Mouse (Mus musculus): ENCODE results near the gene Osbpl9. TPM values are rescaled to one million over a fixed set of nuclear protein-coding genes. Genes with fewer than 3 reads are reported as not detected.

Gene Osbpl9
- polyA plus RNA-seq, 1 experiment from 2014 or later: 60.0 TPM

GRCm38 (mm10) chr4:109122830-109123555 is 79.1 kb downstream of the Osbpl9 start:
- Histone ChIP-seq H3K27me3 (ENCODE audit: insufficient read depth, low read length) (no peaks in the 10 kb centered on the region), H3K27ac (ENCODE audit: low read depth) (no peak overlapping the region), H3K9ac (no peak overlapping the region), H3K4me1 (ENCODE audit: insufficient read depth) (peaks cover 4% of the 10 kb centered on the region; the same call in 1 of the 2 replicates), H3K4me2 (no peak overlapping the region), H3K9me3 (ENCODE audit: low read depth, low read length) (no peaks in the 10 kb centered on the region), H3K36me3 (ENCODE audit: insufficient read depth) (no peaks in the 10 kb centered on the region), H3K4me3 (ENCODE audit: low read depth, low read length) (no peak overlapping the region)
- no peak for ATAC-seq (ENCODE audit: insufficient read depth)
- WGBS: 57% methylated on average over 4 of the region's 4 CpGs
- DNase-seq: no peak
- no peak for TF ChIP-seq CTCF (IDR thresholded peaks at IDR 0.05; ENCODE audit: low read depth)

GRCm38 (mm10) chr4:109120735-109121134 is 81.3 kb downstream of the Osbpl9 start:
- Histone ChIP-seq H3K27me3 (ENCODE audit: insufficient read depth, low read length) (no peaks in the 10 kb centered on the region), H3K36me3 (ENCODE audit: insufficient read depth) (no peaks in the 10 kb centered on the region), H3K4me2 (no peak overlapping the region), H3K4me1 (ENCODE audit: insufficient read depth) (peaks cover 12% of the 10 kb centered on the region), H3K4me3 (ENCODE audit: low read depth, low read length) (no peak overlapping the region), H3K9ac (no peak overlapping the region), H3K27ac (ENCODE audit: low read depth) (no peak overlapping the region), H3K9me3 (ENCODE audit: low read depth, low read length) (no peaks in the 10 kb centered on the region)
- ATAC-seq (ENCODE audit: insufficient read depth) (no peak), DNase-seq (no peak)
- no peak for TF ChIP-seq CTCF (IDR thresholded peaks at IDR 0.05; ENCODE audit: low read depth)
- WGBS: 74% methylated on average over 6 of the region's 6 CpGs

- H3K9ac ChIP-seq: no peak overlapping the region
- peaks cover 12% of the 10 kb centered on the region for H3K4me1 ChIP-seq (ENCODE audit: insufficient read depth)
- DNase-seq (no peak), ATAC-seq (ENCODE audit: insufficient read depth) (no peak)
- WGBS: 75% methylated on average over 5 of the region's 5 CpGs
- H3K36me3 ChIP-seq (ENCODE audit: insufficient read depth): no peaks in the 10 kb centered on the region
- H3K27ac ChIP-seq (ENCODE audit: low read depth): no peak overlapping the region
- H3K4me3 ChIP-seq (ENCODE audit: low read depth, low read length): no peak overlapping the region
- no peak for TF ChIP-seq CTCF (IDR thresholded peaks at IDR 0.05; ENCODE audit: low read depth)
- no peaks in the 10 kb centered on the region for H3K27me3 ChIP-seq (ENCODE audit: insufficient read depth, low read length)
- H3K4me2 ChIP-seq: no peak overlapping the region
- H3K9me3 ChIP-seq (ENCODE audit: low read depth, low read length): no peaks in the 10 kb centered on the region
Measured at GRCm38 (mm10) chr4:109119641-109120125, 82.4 kb downstream of the Osbpl9 start.

DNA sequence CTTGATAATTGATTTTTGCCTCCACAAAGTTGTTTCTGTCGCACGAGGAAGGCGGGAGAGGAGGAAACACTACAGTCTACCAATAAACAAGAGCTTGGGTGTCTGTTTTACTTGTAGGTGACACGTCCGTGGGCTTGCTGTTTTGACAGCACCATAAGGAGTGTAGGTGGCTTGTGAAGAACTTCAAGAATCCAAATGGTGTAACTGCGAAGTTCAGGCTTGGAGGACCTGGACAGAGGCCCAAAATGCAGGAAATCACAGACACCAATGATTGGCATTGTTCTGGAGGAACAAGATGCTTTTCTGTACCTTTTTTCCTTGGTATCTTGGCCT is 83.8 kb downstream of the Osbpl9 start:
- Histone ChIP-seq H3K9ac (peak overlapping the region; percentile 62), H3K9me3 (ENCODE audit: low read depth, low read length) (no peaks in the 10 kb centered on the region), H3K27ac (ENCODE audit: low read depth) (peak overlapping the region; percentile 78), H3K4me1 (ENCODE audit: insufficient read depth) (peaks cover 12% of the 10 kb centered on the region), H3K36me3 (ENCODE audit: insufficient read depth) (no peaks in the 10 kb centered on the region), H3K27me3 (ENCODE audit: insufficient read depth, low read length) (no peaks in the 10 kb centered on the region), H3K4me3 (ENCODE audit: low read depth, low read length) (peak overlapping the region; percentile 50), H3K4me2 (peak overlapping the region; percentile 76)
- peak; percentile 35 for ATAC-seq (ENCODE audit: insufficient read depth)
- TF ChIP-seq CTCF (IDR thresholded peaks at IDR 0.05; ENCODE audit: low read depth): no peak
- DNase-seq: no peak
- WGBS: 3% methylated on average over 6 of the region's 6 CpGs

GRCm38 (mm10) chr4:109117596-109118326 is 84.3 kb downstream of the Osbpl9 start:
- under 1% methylated on average over 40 of the region's 46 CpGs for WGBS
- H3K36me3 ChIP-seq (ENCODE audit: insufficient read depth): no peaks in the 10 kb centered on the region
- peak overlapping the region; percentile 50 for H3K4me3 ChIP-seq (ENCODE audit: low read depth, low read length)
- H3K4me1 ChIP-seq (ENCODE audit: insufficient read depth): peaks cover 12% of the 10 kb centered on the region
- no peaks in the 10 kb centered on the region for H3K27me3 ChIP-seq (ENCODE audit: insufficient read depth, low read length)
- TF ChIP-seq CTCF (IDR thresholded peaks at IDR 0.05; ENCODE audit: low read depth): peak; percentile 32; the same call in 1 of the 2 replicates
- no peaks in the 10 kb centered on the region for H3K9me3 ChIP-seq (ENCODE audit: low read depth, low read length)
- H3K4me2 ChIP-seq: peak overlapping the region; percentile 76
- ATAC-seq (ENCODE audit: insufficient read depth): peak; percentile 99
- peak overlapping the region; percentile 78 for H3K27ac ChIP-seq (ENCODE audit: low read depth)
- DNase-seq: peak; percentile 95
- H3K9ac ChIP-seq: peak overlapping the region; percentile 62

- Histone ChIP-seq H3K4me3 (ENCODE audit: low read depth, low read length) (peak overlapping the region; percentile 50), H3K4me1 (ENCODE audit: insufficient read depth) (peaks cover 12% of the 10 kb centered on the region), H3K9ac (peak overlapping the region; percentile 62; the same call in 1 of the 2 replicates), H3K4me2 (peak overlapping the region; percentile 76), H3K9me3 (ENCODE audit: low read depth, low read length) (no peaks in the 10 kb centered on the region), H3K36me3 (ENCODE audit: insufficient read depth) (no peaks in the 10 kb centered on the region), H3K27ac (ENCODE audit: low read depth) (peak overlapping the region; percentile 78; the same call in 1 of the 2 replicates), H3K27me3 (ENCODE audit: insufficient read depth, low read length) (no peaks in the 10 kb centered on the region)
- ATAC-seq (ENCODE audit: insufficient read depth): no peak
- no peak for TF ChIP-seq CTCF (IDR thresholded peaks at IDR 0.05; ENCODE audit: low read depth)
- peak; percentile 38 for DNase-seq
- WGBS: 17% methylated on average over 6 of the region's 6 CpGs
Measured at GRCm38 (mm10) chr4:109116938-109117337, 85.1 kb downstream of the Osbpl9 start.

GRCm38 (mm10) chr4:109116494-109116893 is 85.6 kb downstream of the Osbpl9 start:
- WGBS: 52% methylated on average over 3 of the region's 3 CpGs
- no peak for TF ChIP-seq CTCF (IDR thresholded peaks at IDR 0.05; ENCODE audit: low read depth)
- ATAC-seq (ENCODE audit: insufficient read depth): no peak
- Histone ChIP-seq H3K4me1 (ENCODE audit: insufficient read depth) (peaks cover 12% of the 10 kb centered on the region), H3K4me2 (peak overlapping the region; percentile 76), H3K9ac (no peak overlapping the region), H3K4me3 (ENCODE audit: low read depth, low read length) (no peak overlapping the region), H3K27me3 (ENCODE audit: insufficient read depth, low read length) (no peaks in the 10 kb centered on the region), H3K36me3 (ENCODE audit: insufficient read depth) (no peaks in the 10 kb centered on the region), H3K9me3 (ENCODE audit: low read depth, low read length) (no peaks in the 10 kb centered on the region), H3K27ac (ENCODE audit: low read depth) (no peak overlapping the region; the same call in 1 of the 2 replicates)
- DNase-seq: peak; percentile 19
